Mouse (Mus musculus): ENCODE results near the gene Atp6v0b. TPM values are rescaled to one million over a fixed set of nuclear protein-coding genes. Genes with fewer than 3 reads are reported as not detected.

The Atp6v0b gene
- polyA plus RNA-seq, 1 experiment: 392 TPM

GRCm38 (mm10) chr4:117882701-117883691 is 4.1 kb downstream of the Atp6v0b start, which contains the start of gene B4galt2:
Gene B4galt2 (minus strand): TSS chr4:117883487.
- 3% methylated on average over 95 of the region's 103 CpGs for WGBS
- DNase-seq (ENCODE audit: low read depth, low spot score): no peak

DNA sequence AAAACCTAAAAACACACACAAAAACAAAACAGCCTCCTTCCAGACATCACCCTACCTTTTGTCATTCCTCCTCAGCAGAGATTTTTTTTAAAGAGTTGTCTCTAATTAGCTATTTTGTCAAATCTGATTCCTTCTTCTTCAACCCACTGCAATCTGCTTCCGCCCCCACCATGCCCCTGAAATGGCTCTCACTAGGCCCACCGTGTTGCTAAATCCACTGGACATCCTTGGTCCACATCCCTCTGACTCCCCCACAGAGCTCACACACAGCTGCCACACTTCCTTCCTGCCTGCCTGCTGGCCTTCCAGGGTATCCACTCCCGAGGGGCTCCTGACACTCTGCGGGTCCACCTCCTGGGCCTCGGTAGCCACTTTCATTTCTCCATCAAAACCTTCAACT is 8.4 kb downstream of the Atp6v0b start:
- DNase-seq (ENCODE audit: low read depth, low spot score): no peak
- WGBS: 84% methylated on average over 5 of the region's 5 CpGs

DNA sequence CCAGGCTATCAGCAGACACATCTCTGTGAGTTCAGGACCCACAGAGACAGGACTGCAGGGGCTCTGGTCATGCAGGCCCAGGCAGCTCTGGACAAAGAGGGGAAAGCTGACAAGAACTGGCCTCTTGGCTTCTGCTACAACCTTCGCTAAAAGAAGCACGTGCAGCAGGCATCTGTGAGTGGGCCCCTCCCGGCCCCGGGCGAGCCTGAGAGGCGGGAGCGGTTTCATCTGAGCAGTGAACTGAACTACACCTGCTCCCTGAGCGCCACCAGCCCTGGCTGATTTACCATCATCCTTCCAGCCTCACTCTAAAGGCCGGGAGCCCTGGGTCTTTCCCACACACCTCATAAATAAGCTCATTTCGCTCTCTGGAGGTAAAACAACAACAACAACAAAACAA is 8.8 kb downstream of the Atp6v0b start:
- 40% methylated on average over 10 of the region's 10 CpGs for WGBS
- no peak for DNase-seq (ENCODE audit: low read depth, low spot score)

- no peak for DNase-seq (ENCODE audit: low read depth, low spot score)
- WGBS: 93% methylated on average over 9 of the region's 9 CpGs
These were observed 13.5 kb downstream of the Atp6v0b start for GRCm38 (mm10) chr4:117873615-117874014.

DNA sequence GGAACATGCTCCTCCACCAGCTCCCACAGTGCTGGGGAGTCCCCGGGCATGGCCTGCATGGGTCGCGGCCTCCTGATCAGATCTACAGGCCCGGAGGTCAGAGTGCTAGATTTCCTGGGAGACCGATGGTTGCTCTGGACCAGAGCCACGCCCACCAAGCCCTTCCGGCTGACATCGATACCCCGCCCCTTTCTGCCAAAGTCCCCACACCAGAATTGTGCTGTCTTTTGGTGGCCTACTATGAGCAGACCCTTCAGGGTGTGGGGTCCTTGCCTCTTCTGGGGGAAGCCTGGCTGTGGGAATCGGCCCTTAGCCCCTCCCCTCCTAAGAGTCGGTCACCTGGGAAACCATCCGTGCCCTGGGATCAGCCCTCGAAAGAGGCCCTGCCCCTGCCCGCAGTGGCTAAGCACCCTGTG is 14.7 kb downstream of the Atp6v0b start, which contains the start of gene Ccdc24:
Gene Ccdc24 (minus strand): TSS at position 87 of the 416 bp plus-strand sequence.
- 10% methylated on average over 14 of the region's 14 CpGs for whole genome bisulfite sequencing

GRCm38 (mm10) chr4:117871787-117872186 is 15.3 kb downstream of the Atp6v0b start:
- WGBS: 76% methylated on average over 7 of the region's 7 CpGs
- DNase-seq (ENCODE audit: low read depth, low spot score): no peak

More for the DNA sequence above, 14.7 kb downstream of the Atp6v0b start, which contains the start of gene Ccdc24:
- no peak for DNase-seq (ENCODE audit: low read depth, low spot score)

GRCm38 (mm10) chr4:117870437-117870836 is 16.7 kb downstream of the Atp6v0b start:
- 50% methylated on average over 1 of the region's 1 CpGs for WGBS
- DNase-seq (ENCODE audit: low read depth, low spot score): no peak

DNA sequence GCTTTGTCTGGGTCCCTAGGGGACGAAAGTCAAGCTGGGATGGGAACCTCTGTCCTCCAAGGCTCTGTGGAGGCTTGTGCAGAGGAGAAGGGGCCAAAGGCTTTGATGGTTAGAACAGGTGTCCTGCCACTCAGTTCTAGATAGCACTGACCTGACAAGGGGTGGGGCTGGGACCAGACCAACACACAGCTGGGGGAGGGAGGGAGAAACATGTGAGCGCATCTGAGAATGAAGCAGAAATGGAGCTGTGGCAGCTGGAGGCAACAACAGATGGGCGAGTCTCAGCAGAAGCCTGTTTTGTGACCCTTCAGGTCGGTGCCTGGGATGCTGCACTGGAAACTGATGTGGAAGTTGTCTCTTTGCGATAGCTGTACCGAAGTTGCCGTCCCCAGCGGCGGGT is 17.8 kb downstream of the Atp6v0b start:
- 73% methylated on average over 9 of the region's 9 CpGs for WGBS
- no peak for DNase-seq (ENCODE audit: low read depth, low spot score)

- no peak for DNase-seq (ENCODE audit: low read depth, low spot score)
- 21% methylated on average over 24 of the region's 24 CpGs for WGBS
These were observed 19.3 kb downstream of the Atp6v0b start for GRCm38 (mm10) chr4:117867823-117868222.

DNA sequence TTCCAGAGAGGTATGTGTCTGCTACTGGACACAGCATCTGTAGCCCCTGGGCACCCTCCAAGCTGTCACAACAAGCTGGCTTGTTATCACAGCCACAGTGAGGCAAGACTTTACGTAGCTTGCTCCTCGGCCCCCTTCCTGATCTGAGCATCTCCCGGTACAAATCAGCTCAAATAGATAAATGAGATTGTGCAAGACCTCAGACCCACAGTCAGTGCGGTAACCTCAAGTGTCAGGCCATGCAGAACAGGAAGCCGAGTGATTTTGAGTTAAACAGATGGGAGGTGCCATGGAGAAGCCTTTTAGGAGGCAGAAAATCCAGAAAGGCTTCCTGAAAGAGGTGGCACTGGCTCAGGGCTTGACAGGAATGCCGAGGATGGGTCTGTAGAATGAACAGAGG is 20.1 kb downstream of the Atp6v0b start:
- DNase-seq (ENCODE audit: low read depth, low spot score): no peak
- 81% methylated on average over 6 of the region's 6 CpGs for WGBS

DNA sequence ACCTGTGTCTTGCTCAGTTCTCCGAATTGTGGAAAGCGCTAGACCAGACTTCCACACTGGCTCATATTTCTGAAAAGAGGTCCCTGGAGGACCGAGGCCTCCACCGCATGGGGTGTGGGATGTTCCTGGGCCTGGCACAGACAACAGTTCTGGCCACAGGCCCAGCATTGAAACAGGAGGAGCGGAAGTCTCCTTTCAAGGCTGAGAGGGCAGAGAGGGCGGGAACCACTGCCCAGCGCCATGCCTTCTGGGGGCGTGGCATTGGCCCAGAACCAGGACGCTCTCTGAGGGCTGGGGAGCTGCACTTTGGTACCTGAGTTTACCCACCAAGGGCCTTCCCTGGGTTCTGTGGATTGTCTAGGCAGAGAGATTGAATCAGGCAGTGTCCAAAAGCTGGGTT is 21.1 kb downstream of the Atp6v0b start:
- 31% methylated on average over 9 of the region's 9 CpGs for WGBS
- peak; percentile 60 for DNase-seq (ENCODE audit: low read depth, low spot score)

DNA sequence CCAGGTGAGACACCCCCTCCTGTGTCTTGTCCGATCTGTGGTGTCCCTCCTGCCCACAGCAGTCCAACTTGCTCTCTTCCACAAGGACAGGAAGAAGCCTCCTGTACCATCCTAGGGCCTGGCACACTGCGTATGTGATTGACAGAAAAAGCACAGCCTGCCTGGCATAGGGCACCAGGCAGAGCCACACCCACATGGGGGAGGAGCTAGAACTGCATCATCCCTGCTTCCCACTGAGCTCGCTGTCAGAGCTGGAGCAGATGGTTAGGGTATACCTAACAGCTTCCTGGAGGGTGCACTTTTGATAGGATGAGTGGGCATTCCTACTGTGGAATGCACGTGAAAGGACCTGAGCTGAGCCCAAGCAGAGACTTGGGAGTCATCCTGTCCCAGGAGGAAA is 24.3 kb downstream of the Atp6v0b start:
- 65% methylated on average over 4 of the region's 4 CpGs for WGBS
- DNase-seq (ENCODE audit: low read depth, low spot score): no peak

GRCm38 (mm10) chr4:117860570-117860969 is 26.6 kb downstream of the Atp6v0b start:
- whole genome bisulfite sequencing: 86% methylated on average over 9 of the region's 9 CpGs
- DNase-seq (ENCODE audit: low read depth, low spot score): no peak

- WGBS: 43% methylated on average over 3 of the region's 3 CpGs
- DNase-seq (ENCODE audit: low read depth, low spot score): no peak
These were observed 28.3 kb downstream of the Atp6v0b start for GRCm38 (mm10) chr4:117858794-117859193.

- no peak for DNase-seq (ENCODE audit: low read depth, low spot score)
- WGBS: 93% methylated on average over 9 of the region's 9 CpGs
These were observed 32.0 kb downstream of the Atp6v0b start for GRCm38 (mm10) chr4:117855146-117855545.

DNA sequence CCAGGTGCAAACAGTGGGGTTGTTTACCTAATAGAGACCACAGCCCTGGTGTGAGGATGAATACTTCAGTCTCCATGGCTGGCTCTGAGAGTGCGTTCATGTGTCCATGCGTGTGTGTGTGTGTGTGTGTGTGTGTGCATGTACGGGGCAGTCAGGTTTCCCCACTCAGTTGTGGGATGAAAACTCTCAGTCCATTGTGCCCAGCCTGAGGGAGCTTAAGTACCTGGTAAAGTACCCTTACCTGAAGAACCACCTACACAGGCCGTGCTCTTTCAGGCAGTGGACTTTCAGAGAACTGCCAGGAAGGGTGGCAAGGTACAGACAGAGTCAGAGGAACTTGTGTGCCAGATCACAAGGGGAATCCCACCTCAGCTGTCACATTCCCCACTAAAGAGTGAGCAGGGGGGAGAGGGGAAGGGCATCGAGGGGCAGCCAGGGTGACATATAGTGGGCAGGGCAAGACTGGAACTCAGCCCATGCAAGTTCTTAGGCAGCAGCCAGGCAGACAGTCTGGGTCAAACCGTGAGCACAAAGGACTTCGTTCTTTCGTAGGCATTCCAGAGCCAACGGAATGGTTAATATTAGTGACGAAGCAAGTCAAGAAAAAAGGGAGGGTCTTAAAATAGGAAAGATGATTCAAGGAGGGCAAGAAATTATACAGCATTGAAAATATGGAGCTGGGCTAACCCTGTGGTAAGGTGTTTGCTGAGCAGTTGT is 34.8 kb downstream of the Atp6v0b start:
- no peak for DNase-seq (ENCODE audit: low read depth, low spot score)

GRCm38 (mm10) chr4:117850871-117851270 is 36.3 kb downstream of the Atp6v0b start:
- DNase-seq (ENCODE audit: low read depth, low spot score): no peak
- 86% methylated on average over 7 of the region's 7 CpGs for WGBS

More for the DNA sequence above, 34.8 kb downstream of the Atp6v0b start:
- 87% methylated on average over 10 of the region's 10 CpGs for WGBS

GRCm38 (mm10) chr4:117850176-117850575 is 37.0 kb downstream of the Atp6v0b start:
- WGBS: 91% methylated on average over 7 of the region's 7 CpGs
- no peak for DNase-seq (ENCODE audit: low read depth, low spot score)

GRCm38 (mm10) chr4:117849506-117849905 is 37.6 kb downstream of the Atp6v0b start:
- DNase-seq (ENCODE audit: low read depth, low spot score): no peak
- WGBS: 91% methylated on average over 5 of the region's 5 CpGs

DNA sequence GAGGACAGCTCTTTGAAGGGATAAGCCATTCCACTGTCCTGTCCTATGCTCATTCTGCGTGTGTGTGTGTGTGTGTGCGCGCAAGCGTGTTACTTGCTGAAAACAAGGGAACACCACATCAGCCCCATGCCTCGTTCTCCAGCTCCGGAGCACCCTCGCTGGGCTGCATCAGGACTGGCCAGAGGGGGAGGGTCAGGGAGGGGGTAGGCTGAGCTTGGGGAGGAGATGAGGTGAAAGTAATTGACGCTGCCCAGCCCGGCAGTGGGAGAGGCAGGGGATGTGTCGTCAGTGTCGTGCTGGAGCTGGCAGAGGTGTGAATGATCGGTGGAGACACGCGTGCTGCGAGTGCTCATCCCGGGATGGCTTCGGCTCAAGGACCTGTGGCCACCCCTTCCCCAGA is 38.1 kb downstream of the Atp6v0b start:
- no peak for DNase-seq (ENCODE audit: low read depth, low spot score)
- 81% methylated on average over 17 of the region's 17 CpGs for WGBS

Measured in large intestine, adult 2 months (tissue).